Mouse (Mus musculus): ENCODE data around the gene Cxcl9. TPM values are rescaled to one million over a fixed set of nuclear protein-coding genes. Genes with fewer than 3 reads are reported as not detected.

Gene Cxcl9
- total and polyA plus RNA-seq, 3 experiments: not detected

DNA sequence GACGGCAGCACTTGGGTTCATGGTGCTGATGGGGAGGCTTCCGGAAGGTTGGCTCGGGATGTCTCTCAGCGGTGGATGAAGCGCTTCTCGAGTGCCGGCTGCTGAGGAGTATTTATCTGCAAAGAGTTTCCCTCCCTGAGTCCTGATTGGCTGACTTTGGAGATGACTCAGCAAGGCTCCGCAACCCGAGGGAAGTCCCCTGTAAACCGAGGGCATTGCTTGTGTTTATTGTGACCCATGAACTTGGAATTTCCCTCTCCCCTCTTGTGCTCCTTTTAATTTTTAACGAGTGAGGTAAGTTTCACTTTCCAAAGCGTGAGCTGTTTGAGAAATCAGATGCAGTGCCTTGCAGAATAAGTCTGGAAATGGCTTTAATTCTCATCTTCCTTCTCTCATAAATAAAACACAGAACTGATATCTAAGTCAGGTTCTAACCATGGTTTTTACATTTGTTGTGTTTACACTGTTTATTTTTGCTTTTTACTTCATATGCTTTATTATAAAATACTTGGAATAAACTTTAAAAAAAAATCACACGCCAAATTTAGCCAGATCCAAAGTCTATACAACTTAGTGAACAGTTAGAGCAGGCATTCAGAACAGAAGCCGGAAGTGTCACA is 21.0 kb upstream of the Cxcl9 start, which contains the start of gene Cxcl10:
TSS of gene Cxcl10 (minus strand) at position 96 of the 620 bp plus-strand sequence.
- H3K9me3 ChIP-seq (replicated peaks): no peaks in the 10 kb centered on the region
- TF ChIP-seq CTCF (IDR thresholded peaks at IDR 0.05; ENCODE audit: low read depth, low read length) (no peak), GATA2 (IDR thresholded peaks at IDR 0.05; ENCODE audit: borderline replicate concordance, low read depth, low read length) (no peak), GATA1 (IDR thresholded peaks at IDR 0.05; ENCODE audit: borderline replicate concordance, low read length) (no peak), POLR2AphosphoS5 (IDR thresholded peaks at IDR 0.05; ENCODE audit: insufficient replicate concordance, low read depth, low read length) (no peak), TAL1 (conservative IDR thresholded peaks at IDR 0.05; ENCODE audit: low read depth, low read length) (no peak)
- ATAC-seq (ENCODE audit: extremely low read depth, insufficient number of reproducible peaks, low FRiP score, poor library complexity, severe bottlenecking) (peak; percentile 57), DNase-seq (ENCODE audit: low spot score) (peak; percentile 20)
- H3K36me3 ChIP-seq (replicated peaks): no peaks in the 10 kb centered on the region
- peaks cover 30% of the 10 kb centered on the region for H3K27me3 ChIP-seq (ENCODE audit: insufficient read depth, low read length)
- H3K4me1 ChIP-seq (ENCODE audit: insufficient read depth, low read depth, low read length): peaks cover 35% of the 10 kb centered on the region
- H3K4me3 ChIP-seq (ENCODE audit: low read depth, low read length): no peak within 1 kb of the TSS; the same call in 1 of the 2 replicates

DNA sequence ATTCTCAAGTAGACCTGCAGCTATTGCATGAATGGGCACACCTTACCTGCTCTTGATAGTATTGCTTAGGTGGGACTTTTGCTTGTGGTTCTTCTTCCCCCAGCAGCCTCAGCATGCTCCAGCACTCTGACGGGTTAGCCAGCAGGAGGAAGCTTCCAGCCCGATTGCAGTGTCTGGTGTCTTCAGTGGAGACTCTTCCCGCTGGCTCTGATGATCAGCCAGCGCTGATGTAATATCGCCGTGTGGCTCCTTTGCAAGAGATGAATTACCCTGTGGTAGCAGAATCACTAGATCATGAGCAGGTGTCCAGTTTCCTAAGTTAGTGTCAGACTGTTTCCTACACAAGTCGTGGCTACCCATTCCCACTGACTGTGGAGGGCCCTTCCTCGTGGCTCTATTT is 17.1 kb upstream of the Cxcl9 start:
- Histone ChIP-seq H3K4me3 (ENCODE audit: low read depth, low read length) (no peak overlapping the region), H3K27me3 (ENCODE audit: insufficient read depth, low read length) (peaks cover 31% of the 10 kb centered on the region), H3K36me3 (replicated peaks) (no peaks in the 10 kb centered on the region), H3K9me3 (replicated peaks) (no peaks in the 10 kb centered on the region), H3K4me1 (ENCODE audit: insufficient read depth, low read depth, low read length) (peaks cover 21% of the 10 kb centered on the region)
- no peak for TF ChIP-seq POLR2AphosphoS5 (IDR thresholded peaks at IDR 0.05; ENCODE audit: insufficient replicate concordance, low read depth, low read length)
- TF ChIP-seq GATA1 (IDR thresholded peaks at IDR 0.05; ENCODE audit: borderline replicate concordance, low read length): no peak
- no peak for TF ChIP-seq GATA2 (IDR thresholded peaks at IDR 0.05; ENCODE audit: borderline replicate concordance, low read depth, low read length)
- TF ChIP-seq CTCF (IDR thresholded peaks at IDR 0.05; ENCODE audit: low read depth, low read length): no peak
- no peak for TF ChIP-seq TAL1 (conservative IDR thresholded peaks at IDR 0.05; ENCODE audit: low read depth, low read length)
- ATAC-seq (ENCODE audit: extremely low read depth, insufficient number of reproducible peaks, low FRiP score, poor library complexity, severe bottlenecking) (no peak), DNase-seq (ENCODE audit: low spot score) (no peak)

- H3K4me3 ChIP-seq (ENCODE audit: low read depth, low read length): no peak overlapping the region
- no peaks in the 10 kb centered on the region for H3K9me3 ChIP-seq (replicated peaks)
- ATAC-seq (ENCODE audit: extremely low read depth, insufficient number of reproducible peaks, low FRiP score, poor library complexity, severe bottlenecking) (no peak), DNase-seq (ENCODE audit: low spot score) (no peak)
- no peaks in the 10 kb centered on the region for H3K36me3 ChIP-seq (replicated peaks)
- H3K27me3 ChIP-seq (ENCODE audit: insufficient read depth, low read length): peaks cover 25% of the 10 kb centered on the region
- TF ChIP-seq TAL1 (conservative IDR thresholded peaks at IDR 0.05; ENCODE audit: low read depth, low read length) (no peak), POLR2AphosphoS5 (IDR thresholded peaks at IDR 0.05; ENCODE audit: insufficient replicate concordance, low read depth, low read length) (no peak), GATA2 (IDR thresholded peaks at IDR 0.05; ENCODE audit: borderline replicate concordance, low read depth, low read length) (no peak), GATA1 (IDR thresholded peaks at IDR 0.05; ENCODE audit: borderline replicate concordance, low read length) (no peak), CTCF (IDR thresholded peaks at IDR 0.05; ENCODE audit: low read depth, low read length) (no peak)
- no peaks in the 10 kb centered on the region for H3K4me1 ChIP-seq (ENCODE audit: insufficient read depth, low read depth, low read length)
These were observed 12.7 kb upstream of the Cxcl9 start for GRCm38 (mm10) chr5:92340606-92341005.

DNA sequence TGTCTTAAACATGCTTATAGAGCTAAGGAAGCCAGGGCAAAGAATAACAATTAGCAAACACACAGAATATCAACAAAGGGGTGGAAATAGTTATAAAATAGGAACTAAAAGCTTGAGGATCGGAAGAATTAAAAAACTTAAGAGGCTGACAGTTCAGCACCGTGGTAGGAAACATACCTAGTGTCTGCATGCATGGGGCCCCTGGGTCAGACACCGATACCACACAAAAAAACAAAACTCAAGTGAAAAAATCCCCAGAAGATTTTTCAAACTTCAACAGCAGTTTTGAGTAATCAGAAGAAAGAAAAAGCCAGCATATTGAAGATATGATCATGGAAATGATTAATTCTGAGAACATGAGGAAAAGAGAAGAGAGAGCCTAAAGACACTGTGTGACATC is 8.9 kb upstream of the Cxcl9 start:
- DNase-seq (ENCODE audit: low spot score): no peak

GRCm38 (mm10) chr5:92332359-92332840 is 4.5 kb upstream of the Cxcl9 start:
- Histone ChIP-seq H3K27me3 (ENCODE audit: insufficient read depth, low read length) (peaks cover 27% of the 10 kb centered on the region), H3K4me1 (ENCODE audit: insufficient read depth, low read depth, low read length) (peaks cover 5% of the 10 kb centered on the region), H3K9me3 (replicated peaks) (no peaks in the 10 kb centered on the region), H3K4me3 (ENCODE audit: low read depth, low read length) (no peak overlapping the region), H3K36me3 (replicated peaks) (no peaks in the 10 kb centered on the region)
- no peak for ATAC-seq (ENCODE audit: extremely low read depth, insufficient number of reproducible peaks, low FRiP score, poor library complexity, severe bottlenecking)
- no peak for DNase-seq (ENCODE audit: low spot score)
- TF ChIP-seq TAL1 (conservative IDR thresholded peaks at IDR 0.05; ENCODE audit: low read depth, low read length) (no peak), GATA2 (IDR thresholded peaks at IDR 0.05; ENCODE audit: borderline replicate concordance, low read depth, low read length) (no peak), POLR2AphosphoS5 (IDR thresholded peaks at IDR 0.05; ENCODE audit: insufficient replicate concordance, low read depth, low read length) (no peak), GATA1 (IDR thresholded peaks at IDR 0.05; ENCODE audit: borderline replicate concordance, low read length) (no peak), CTCF (IDR thresholded peaks at IDR 0.05; ENCODE audit: low read depth, low read length) (no peak)

More for the DNA sequence above, 8.9 kb upstream of the Cxcl9 start:
- Histone ChIP-seq H3K27me3 (ENCODE audit: insufficient read depth, low read length) (peaks cover 29% of the 10 kb centered on the region), H3K4me3 (ENCODE audit: low read depth, low read length) (no peak overlapping the region), H3K4me1 (ENCODE audit: insufficient read depth, low read depth, low read length) (no peaks in the 10 kb centered on the region), H3K36me3 (replicated peaks) (no peaks in the 10 kb centered on the region), H3K9me3 (replicated peaks) (no peaks in the 10 kb centered on the region)
- no peak for ATAC-seq (ENCODE audit: extremely low read depth, insufficient number of reproducible peaks, low FRiP score, poor library complexity, severe bottlenecking)
- TF ChIP-seq POLR2AphosphoS5 (IDR thresholded peaks at IDR 0.05; ENCODE audit: insufficient replicate concordance, low read depth, low read length) (no peak), GATA1 (IDR thresholded peaks at IDR 0.05; ENCODE audit: borderline replicate concordance, low read length) (no peak), CTCF (IDR thresholded peaks at IDR 0.05; ENCODE audit: low read depth, low read length) (no peak), TAL1 (conservative IDR thresholded peaks at IDR 0.05; ENCODE audit: low read depth, low read length) (no peak), GATA2 (IDR thresholded peaks at IDR 0.05; ENCODE audit: borderline replicate concordance, low read depth, low read length) (no peak)

DNA sequence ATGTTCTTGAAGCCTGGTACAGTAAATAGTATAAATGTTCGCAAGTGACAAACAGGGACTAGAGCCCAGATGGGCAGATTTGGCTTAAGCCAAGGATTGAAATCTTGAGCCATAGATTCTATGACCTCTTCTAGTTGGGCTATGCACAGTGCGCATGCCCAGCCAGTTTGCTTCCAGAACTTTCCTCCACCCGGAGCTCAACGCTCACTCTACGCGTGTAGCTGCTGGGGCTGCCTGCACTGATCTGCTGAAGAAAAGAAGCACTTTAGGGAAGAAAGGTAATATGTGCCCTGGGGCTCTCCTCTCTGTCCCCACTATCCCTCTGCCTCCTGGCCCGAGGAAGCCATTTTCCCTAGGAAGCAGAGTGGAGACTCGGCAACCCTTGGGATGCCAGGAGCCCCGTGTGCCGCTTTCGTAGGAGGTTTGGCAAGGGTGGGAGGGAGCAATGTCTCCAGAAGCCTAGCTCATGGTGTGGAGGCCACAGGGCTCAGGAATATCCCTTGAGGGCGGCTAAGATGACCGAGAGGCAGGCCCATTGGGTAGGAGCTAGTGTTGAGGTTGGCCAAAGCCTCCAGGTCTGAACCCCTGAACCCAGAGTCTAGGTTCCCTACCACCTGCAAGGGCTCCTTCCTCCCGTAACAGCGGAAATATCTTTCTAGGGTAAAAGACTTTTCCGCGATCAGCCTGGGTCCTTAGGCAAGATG is 3.9 kb upstream of the Cxcl9 start, which contains the start of gene Art3:
TSS of gene Art3 (plus strand) at position 193 of the 704 bp plus-strand sequence.
- H3K27me3 ChIP-seq (ENCODE audit: insufficient read depth, low read length): peaks cover 32% of the 10 kb centered on the region
- no peak within 1 kb of the TSS for H3K4me3 ChIP-seq (ENCODE audit: low read depth, low read length)
- H3K4me1 ChIP-seq (ENCODE audit: insufficient read depth, low read depth, low read length): peaks cover 11% of the 10 kb centered on the region
- no peak for TF ChIP-seq POLR2AphosphoS5 (IDR thresholded peaks at IDR 0.05; ENCODE audit: insufficient replicate concordance, low read depth, low read length)
- no peak for TF ChIP-seq CTCF (IDR thresholded peaks at IDR 0.05; ENCODE audit: low read depth, low read length)
- no peak for TF ChIP-seq GATA1 (IDR thresholded peaks at IDR 0.05; ENCODE audit: borderline replicate concordance, low read length)
- TF ChIP-seq GATA2 (IDR thresholded peaks at IDR 0.05; ENCODE audit: borderline replicate concordance, low read depth, low read length): no peak
- TF ChIP-seq TAL1 (conservative IDR thresholded peaks at IDR 0.05; ENCODE audit: low read depth, low read length): no peak
- no peaks in the 10 kb centered on the region for H3K9me3 ChIP-seq (replicated peaks)
- no peak for ATAC-seq (ENCODE audit: extremely low read depth, insufficient number of reproducible peaks, low FRiP score, poor library complexity, severe bottlenecking)
- DNase-seq (ENCODE audit: low spot score): no peak
- H3K36me3 ChIP-seq (replicated peaks): no peaks in the 10 kb centered on the region
